Mouse (Mus musculus): ENCODE data around the gene Olfr1289. TPM values are rescaled to one million over a fixed set of nuclear protein-coding genes. Genes with fewer than 3 reads are reported as not detected.

The Olfr1289 gene
- not detected in 2 replicates for total RNA-seq (2012; rRNA removed)

- no peaks in the 10 kb centered on the region for H3K4me1 ChIP-seq (ENCODE audit: control insufficient read depth in 2 of 2, insufficient read depth in 2 of 2, low read length in 2 of 2, poor library complexity in 1 of 2)
- no peaks in the 10 kb centered on the region for H3K36me3 ChIP-seq (ENCODE audit: control insufficient read depth, insufficient read depth, low read length, poor library complexity, severe bottlenecking)
- TF ChIP-seq HCFC1 (IDR thresholded peaks at IDR 0.05; ENCODE audit: borderline replicate concordance, insufficient read depth, low read length), result no peak
- TF ChIP-seq CHD2 (IDR thresholded peaks at IDR 0.05; ENCODE audit: low read depth, low read length), result no peak
- TF ChIP-seq ZC3H11A (IDR thresholded peaks at IDR 0.05; ENCODE audit: borderline replicate concordance, low read depth, low read length), result no peak
- no peak for TF ChIP-seq MAFK (IDR thresholded peaks at IDR 0.05; ENCODE audit: insufficient read depth, low read depth, low read length)
- H3K4me3 ChIP-seq (ENCODE audit: insufficient read depth in 1 of 2, low read depth in 1 of 2, low read length in 2 of 2, poor library complexity in 1 of 2, severe bottlenecking in 1 of 2), result no peak within 1 kb of the TSS
- in situ Hi-C loops (cut with MboI; ENCODE audit: low sequenced_read_pairs in 2 of 2, unreplicated experiment in 2 of 2), result no loop called here
- no peak for DNase-seq (ENCODE audit: low read depth, low spot score)
- H3K9me3 ChIP-seq (ENCODE audit: control insufficient read depth, insufficient read depth, low read depth, low read length), result no peaks in the 10 kb centered on the region
- no peak within 1 kb of the TSS for H3K27ac ChIP-seq (ENCODE audit: insufficient read depth, low read depth, low read length, poor library complexity, severe bottlenecking)
- no peak within 1 kb of the TSS for H3K9ac ChIP-seq (ENCODE audit: insufficient read depth, low read depth, low read length, poor library complexity, severe bottlenecking)
Measured at GRCm38 (mm10) chr2:111480519-111480918, at the start of gene Olfr1289. Gene Olfr1289 (plus strand): TSS chr2:111480819.

GRCm38 (mm10) chr2:111448842-111449241 lies 31.8 kb upstream of the Olfr1289 start, which contains the start of gene Olfr1287:
Gene Olfr1287 (plus strand): TSS chr2:111449142.
- H3K36me3 ChIP-seq (ENCODE audit: control insufficient read depth, insufficient read depth, low read length, poor library complexity, severe bottlenecking), result no peaks in the 10 kb centered on the region
- H3K27ac ChIP-seq (ENCODE audit: insufficient read depth, low read depth, low read length, poor library complexity, severe bottlenecking), result no peak within 1 kb of the TSS
- DNase-seq (ENCODE audit: low read depth, low spot score), result no peak
- in situ Hi-C loops (cut with MboI; ENCODE audit: low sequenced_read_pairs in 2 of 2, unreplicated experiment in 2 of 2), result no loop called here
- no peak within 1 kb of the TSS for H3K4me3 ChIP-seq (ENCODE audit: insufficient read depth in 1 of 2, low read depth in 1 of 2, low read length in 2 of 2, poor library complexity in 1 of 2, severe bottlenecking in 1 of 2)
- no peaks in the 10 kb centered on the region for H3K4me1 ChIP-seq (ENCODE audit: control insufficient read depth in 2 of 2, insufficient read depth in 2 of 2, low read length in 2 of 2, poor library complexity in 1 of 2)
- no peak for TF ChIP-seq ZC3H11A (IDR thresholded peaks at IDR 0.05; ENCODE audit: borderline replicate concordance, low read depth, low read length)
- no peak for TF ChIP-seq HCFC1 (IDR thresholded peaks at IDR 0.05; ENCODE audit: borderline replicate concordance, insufficient read depth, low read length)
- TF ChIP-seq MAFK (IDR thresholded peaks at IDR 0.05; ENCODE audit: insufficient read depth, low read depth, low read length), result no peak
- no peak for TF ChIP-seq CHD2 (IDR thresholded peaks at IDR 0.05; ENCODE audit: low read depth, low read length)
- TF ChIP-seq ZNF384 (IDR thresholded peaks at IDR 0.05; ENCODE audit: low read depth, low read length), result no peak
- no peaks in the 10 kb centered on the region for H3K9me3 ChIP-seq (ENCODE audit: control insufficient read depth, insufficient read depth, low read depth, low read length)
- no peak within 1 kb of the TSS for H3K9ac ChIP-seq (ENCODE audit: insufficient read depth, low read depth, low read length, poor library complexity, severe bottlenecking)

GRCm38 (mm10) chr2:111473801-111474200 lies 6.8 kb upstream of the Olfr1289 start, which contains the start of gene Olfr1288:
Gene Olfr1288 (plus strand): TSS chr2:111474101.
- H3K4me3 ChIP-seq (ENCODE audit: insufficient read depth in 1 of 2, low read depth in 1 of 2, low read length in 2 of 2, poor library complexity in 1 of 2, severe bottlenecking in 1 of 2), result no peak within 1 kb of the TSS
- H3K27ac ChIP-seq (ENCODE audit: insufficient read depth, low read depth, low read length, poor library complexity, severe bottlenecking), result no peak within 1 kb of the TSS
- H3K9me3 ChIP-seq (ENCODE audit: control insufficient read depth, insufficient read depth, low read depth, low read length), result no peaks in the 10 kb centered on the region
- no peak within 1 kb of the TSS for H3K9ac ChIP-seq (ENCODE audit: insufficient read depth, low read depth, low read length, poor library complexity, severe bottlenecking)
- in situ Hi-C loops (cut with MboI; ENCODE audit: low sequenced_read_pairs in 2 of 2, unreplicated experiment in 2 of 2), result no loop called here
- no peaks in the 10 kb centered on the region for H3K36me3 ChIP-seq (ENCODE audit: control insufficient read depth, insufficient read depth, low read length, poor library complexity, severe bottlenecking)
- DNase-seq (ENCODE audit: low read depth, low spot score), result no peak
- H3K4me1 ChIP-seq (ENCODE audit: control insufficient read depth in 2 of 2, insufficient read depth in 2 of 2, low read length in 2 of 2, poor library complexity in 1 of 2), result no peaks in the 10 kb centered on the region
- TF ChIP-seq ZC3H11A (IDR thresholded peaks at IDR 0.05; ENCODE audit: borderline replicate concordance, low read depth, low read length), result no peak
- TF ChIP-seq MAFK (IDR thresholded peaks at IDR 0.05; ENCODE audit: insufficient read depth, low read depth, low read length), result no peak
- no peak for TF ChIP-seq HCFC1 (IDR thresholded peaks at IDR 0.05; ENCODE audit: borderline replicate concordance, insufficient read depth, low read length)

- no peak within 1 kb of the TSS for H3K4me3 ChIP-seq (ENCODE audit: insufficient read depth in 1 of 2, low read depth in 1 of 2, low read length in 2 of 2, poor library complexity in 1 of 2, severe bottlenecking in 1 of 2)
- no peak within 1 kb of the TSS for H3K27ac ChIP-seq (ENCODE audit: insufficient read depth, low read depth, low read length, poor library complexity, severe bottlenecking)
- no peak for DNase-seq (ENCODE audit: low read depth, low spot score)
- H3K4me1 ChIP-seq (ENCODE audit: control insufficient read depth in 2 of 2, insufficient read depth in 2 of 2, low read length in 2 of 2, poor library complexity in 1 of 2), result no peaks in the 10 kb centered on the region
- H3K36me3 ChIP-seq (ENCODE audit: control insufficient read depth, insufficient read depth, low read length, poor library complexity, severe bottlenecking), result no peaks in the 10 kb centered on the region
- in situ Hi-C loops (cut with MboI; ENCODE audit: low sequenced_read_pairs in 2 of 2, unreplicated experiment in 2 of 2), result no loop called here
- no peak within 1 kb of the TSS for H3K9ac ChIP-seq (ENCODE audit: insufficient read depth, low read depth, low read length, poor library complexity, severe bottlenecking)
- no peak for TF ChIP-seq ZNF384 (IDR thresholded peaks at IDR 0.05; ENCODE audit: low read depth, low read length)
- no peak for TF ChIP-seq HCFC1 (IDR thresholded peaks at IDR 0.05; ENCODE audit: borderline replicate concordance, insufficient read depth, low read length)
- no peak for TF ChIP-seq MAFK (IDR thresholded peaks at IDR 0.05; ENCODE audit: insufficient read depth, low read depth, low read length)
- no peak for TF ChIP-seq ZC3H11A (IDR thresholded peaks at IDR 0.05; ENCODE audit: borderline replicate concordance, low read depth, low read length)
- no peak for TF ChIP-seq CHD2 (IDR thresholded peaks at IDR 0.05; ENCODE audit: low read depth, low read length)
- no peaks in the 10 kb centered on the region for H3K9me3 ChIP-seq (ENCODE audit: control insufficient read depth, insufficient read depth, low read depth, low read length)
Measured at GRCm38 (mm10) chr2:111493729-111494128, 13.1 kb downstream of the Olfr1289 start, which contains the start of gene Olfr1290. Gene Olfr1290 (minus strand): TSS chr2:111493829.

- in situ Hi-C loops (cut with MboI; ENCODE audit: low sequenced_read_pairs in 2 of 2, unreplicated experiment in 2 of 2), result no loop called here
- Histone ChIP-seq H3K27ac (ENCODE audit: insufficient read depth, low read depth, low read length, poor library complexity, severe bottlenecking) (no peak within 1 kb of the TSS), H3K36me3 (ENCODE audit: control insufficient read depth, insufficient read depth, low read length, poor library complexity, severe bottlenecking) (no peaks in the 10 kb centered on the region), H3K4me1 (ENCODE audit: control insufficient read depth in 2 of 2, insufficient read depth in 2 of 2, low read length in 2 of 2, poor library complexity in 1 of 2) (no peaks in the 10 kb centered on the region), H3K9me3 (ENCODE audit: control insufficient read depth, insufficient read depth, low read depth, low read length) (no peaks in the 10 kb centered on the region), H3K9ac (ENCODE audit: insufficient read depth, low read depth, low read length, poor library complexity, severe bottlenecking) (no peak within 1 kb of the TSS), H3K4me3 (ENCODE audit: insufficient read depth in 1 of 2, low read depth in 1 of 2, low read length in 2 of 2, poor library complexity in 1 of 2, severe bottlenecking in 1 of 2) (no peak within 1 kb of the TSS)
- TF ChIP-seq ZNF384 (IDR thresholded peaks at IDR 0.05; ENCODE audit: low read depth, low read length), result no peak
- no peak for TF ChIP-seq MAFK (IDR thresholded peaks at IDR 0.05; ENCODE audit: insufficient read depth, low read depth, low read length)
- no peak for TF ChIP-seq HCFC1 (IDR thresholded peaks at IDR 0.05; ENCODE audit: borderline replicate concordance, insufficient read depth, low read length)
- TF ChIP-seq CHD2 (IDR thresholded peaks at IDR 0.05; ENCODE audit: low read depth, low read length), result no peak
- no peak for TF ChIP-seq ZC3H11A (IDR thresholded peaks at IDR 0.05; ENCODE audit: borderline replicate concordance, low read depth, low read length)
- no peak for DNase-seq (ENCODE audit: low read depth, low spot score)
Measured at GRCm38 (mm10) chr2:111496880-111497279, 16.3 kb downstream of the Olfr1289 start, which contains the start of gene Olfr1291-ps1. Gene Olfr1291-ps1 (plus strand): TSS chr2:111497180.

Data from ES-E14 (cell line).